In genomic region chr13:104506165-104506875, GRCm38 (mm10) we compare ENCODE assay signal across 27 mouse cellular contexts.
DNase-seq lines count a peak whose midpoint lies in the region; ATAC-seq and TF ChIP-seq lines count a peak whose summit lies in the region.
"Had no signal": no experiment of that assay in that cellular context is flagged by ENCODE, and none has a peak within 500 bp of the region (broad histone marks: within the 10 kb centered on the region; RNA-seq: fewer than 3 reads in every experiment).

No protein-coding gene starts in this region.

- TF ChIP-seq CTCF in lung, embryonic 14.5 days (IDR thresholded peaks at IDR 0.05; ENCODE audit: low read depth) = no peak
- TF ChIP-seq CTCF in lung, adult 2 months (IDR thresholded peaks at IDR 0.05; ENCODE audit: insufficient read depth, low read length) = no peak
- TF ChIP-seq CTCF in embryonic fibroblast, embryonic 13.5 days (IDR thresholded peaks at IDR 0.05; ENCODE audit: borderline replicate concordance, insufficient read depth, low read length) = no peak
- no peak for TF ChIP-seq CTCF in lung, postnatal 0 days (IDR thresholded peaks at IDR 0.05)

- no peak overlapping the region for H3K4me3 ChIP-seq in lung, embryonic 14.5 days (ENCODE audit: low read depth, low read length)
- H3K4me3 ChIP-seq in lung, adult 2 months (replicated peaks; ENCODE audit: extremely low read depth, low read depth, low read length) = no peak overlapping the region
- H3K4me3 ChIP-seq in embryonic fibroblast, embryonic 13.5 days (ENCODE audit: insufficient read depth, low read length) = no peak overlapping the region
- no peak overlapping the region for H3K4me3 ChIP-seq in lung, postnatal 0 days (ENCODE audit: low read depth, low read length)
- H3K4me3 ChIP-seq in stomach, embryonic 16.5 days (replicated peaks; ENCODE audit: low read length) = no peak overlapping the region
- H3K4me3 ChIP-seq: embryonic facial prominence, embryonic 12.5 days; heart, embryonic 12.5 days; liver, embryonic 12.5 days; midbrain, embryonic 12.5 days; neural tube, embryonic 13.5 days had no signal

- peak; percentile 55 for TF ChIP-seq EP300 in lung, postnatal 0 days (IDR thresholded peaks at IDR 0.05)

- no peak overlapping the region for H3K4me2 ChIP-seq in lung, embryonic 14.5 days
- H3K4me2 ChIP-seq in lung, postnatal 0 days (replicated peaks; ENCODE audit: low read depth, low read length) = no peak overlapping the region
- H3K4me2 ChIP-seq in stomach, embryonic 16.5 days (ENCODE audit: low read depth, low read length) = no peak overlapping the region
- H3K4me2 ChIP-seq: embryonic facial prominence, embryonic 12.5 days; heart, embryonic 12.5 days; hindbrain, embryonic 14.5 days; liver, embryonic 12.5 days; midbrain, embryonic 12.5 days; neural tube, embryonic 13.5 days had no signal

- TF ChIP-seq POLR2A in lung, adult 2 months (IDR thresholded peaks at IDR 0.05; ENCODE audit: borderline replicate concordance, extremely low read depth, low read depth, low read length) = no peak
- no peak for TF ChIP-seq POLR2A in embryonic fibroblast, embryonic 13.5 days (IDR thresholded peaks at IDR 0.05; ENCODE audit: low read depth, low read length)

- no peaks in the 10 kb centered on the region for H3K27me3 ChIP-seq in lung, embryonic 14.5 days (ENCODE audit: insufficient read depth, low read length)
- no peaks in the 10 kb centered on the region for H3K27me3 ChIP-seq in lung, postnatal 0 days (replicated peaks; ENCODE audit: insufficient read depth, low read length)
- no peaks in the 10 kb centered on the region for H3K27me3 ChIP-seq in stomach, embryonic 16.5 days (ENCODE audit: control insufficient read depth, insufficient read depth, low read length)
- H3K27me3 ChIP-seq: CH12.LX; embryonic facial prominence, embryonic 12.5 days; heart, embryonic 12.5 days; liver, embryonic 12.5 days; midbrain, embryonic 12.5 days; neural tube, embryonic 13.5 days had no signal

- H3K4me1 ChIP-seq in lung, embryonic 14.5 days (ENCODE audit: insufficient read depth) = no peaks in the 10 kb centered on the region
- H3K4me1 ChIP-seq in lung, adult 2 months (ENCODE audit: control insufficient read depth, insufficient read depth, low read length) = no peaks in the 10 kb centered on the region
- no peaks in the 10 kb centered on the region for H3K4me1 ChIP-seq in embryonic fibroblast, embryonic 13.5 days (ENCODE audit: control insufficient read depth, insufficient read depth, low read length)
- peaks cover 7% of the 10 kb centered on the region; the same call in 1 of the 2 replicates for H3K4me1 ChIP-seq in lung, postnatal 0 days (ENCODE audit: insufficient read depth, low read depth, low read length)
- no peaks in the 10 kb centered on the region for H3K4me1 ChIP-seq in stomach, embryonic 16.5 days (ENCODE audit: control insufficient read depth, insufficient read depth, low read length)
- H3K4me1 ChIP-seq: embryonic facial prominence, embryonic 12.5 days; liver, embryonic 12.5 days; neural tube, embryonic 13.5 days had no signal

- WGBS in lung, embryonic 14.5 days = 64% methylated on average over 6 of the region's 6 CpGs
- 68% methylated on average over 6 of the region's 6 CpGs for WGBS in lung, adult 2 months
- 52% methylated on average over 6 of the region's 6 CpGs for WGBS in lung, postnatal 0 days
- 64% methylated on average over 6 of the region's 6 CpGs for WGBS in stomach, embryonic 16.5 days

- no peaks in the 10 kb centered on the region for H3K36me3 ChIP-seq in lung, embryonic 14.5 days (ENCODE audit: insufficient read depth)
- no peaks in the 10 kb centered on the region for H3K36me3 ChIP-seq in lung, postnatal 0 days (ENCODE audit: insufficient read depth, low read length)
- H3K36me3 ChIP-seq in stomach, embryonic 16.5 days (ENCODE audit: control insufficient read depth, insufficient read depth, low read length) = no peaks in the 10 kb centered on the region
- H3K36me3 ChIP-seq: embryonic facial prominence, embryonic 12.5 days; heart, embryonic 12.5 days; liver, embryonic 12.5 days; midbrain, embryonic 12.5 days; neural tube, embryonic 13.5 days had no signal

- H3K27ac ChIP-seq in lung, embryonic 14.5 days (ENCODE audit: low read depth) = no peak overlapping the region
- peak overlapping the region; percentile 35 for H3K27ac ChIP-seq in embryonic fibroblast, embryonic 13.5 days (ENCODE audit: insufficient read depth, low read length)
- H3K27ac ChIP-seq in lung, postnatal 0 days (ENCODE audit: low read length) = no peak overlapping the region
- no peak overlapping the region; the same call in 1 of the 2 replicates for H3K27ac ChIP-seq in stomach, embryonic 16.5 days (ENCODE audit: low read length)
- H3K27ac ChIP-seq: embryonic facial prominence, embryonic 12.5 days; hindbrain, embryonic 14.5 days; kidney, postnatal 0 days; liver, embryonic 12.5 days; midbrain, embryonic 12.5 days; neural tube, embryonic 13.5 days had no signal

- H3K9me3 ChIP-seq in lung, embryonic 14.5 days (ENCODE audit: low read depth, low read length) = no peaks in the 10 kb centered on the region
- no peaks in the 10 kb centered on the region for H3K9me3 ChIP-seq in lung, postnatal 0 days (ENCODE audit: low read length)
- no peaks in the 10 kb centered on the region for H3K9me3 ChIP-seq in stomach, embryonic 16.5 days (replicated peaks; ENCODE audit: control insufficient read depth, low read length)
- H3K9me3 ChIP-seq: embryonic facial prominence, embryonic 12.5 days; heart, embryonic 12.5 days; liver, embryonic 12.5 days; midbrain, embryonic 12.5 days; neural tube, embryonic 13.5 days had no signal

- DNase-seq in lung, embryonic 14.5 days = peak; percentile 23
- no peak for DNase-seq in lung, adult 2 months
- DNase-seq in lung, postnatal 0 days (ENCODE audit: low spot score) = peak; percentile 76
- no peak for DNase-seq in right cerebral cortex, adult 2 months (ENCODE audit: low spot score in 2 of 2)
- no peak for DNase-seq in thymus, postnatal 10 days (ENCODE audit: low spot score in 2 of 2)
- DNase-seq: adrenal gland, postnatal 10 days; cerebellum, adult 11-12 months; cerebellum, adult 9-11 months; embryo, embryonic 11 days; gastrocnemius, postnatal 14 days; kidney, adult 8-10 months; kidney, postnatal 4 days; left cerebral cortex, postnatal 4 days; liver, postnatal 0 days; thymus, adult 2 months; thymus, postnatal 4 days had no signal

- no peak overlapping the region for H3K9ac ChIP-seq in lung, embryonic 14.5 days
- H3K9ac ChIP-seq in lung, postnatal 0 days (replicated peaks; ENCODE audit: low read depth) = no peak overlapping the region
- no peak overlapping the region for H3K9ac ChIP-seq in stomach, embryonic 16.5 days (ENCODE audit: low read length)
- H3K9ac ChIP-seq: embryonic facial prominence, embryonic 12.5 days; heart, embryonic 12.5 days; hindbrain, embryonic 14.5 days; liver, embryonic 12.5 days; liver, postnatal 0 days; midbrain, embryonic 12.5 days; neural tube, embryonic 13.5 days had no signal

- no peak for ATAC-seq in lung, embryonic 14.5 days (ENCODE audit: insufficient read depth)
- peak; percentile 92 for ATAC-seq in lung, postnatal 0 days
- ATAC-seq in stomach, embryonic 16.5 days (ENCODE audit: insufficient read depth, low FRiP score) = peak; percentile 92; the same call in 1 of the 2 replicates
- ATAC-seq: forebrain, embryonic 16.5 days; liver, embryonic 12.5 days; liver, postnatal 0 days had no signal

Comparison
In these comparisons a context has a peak if more than half of its experiments do, and no peak if none do; other contexts are left out.
1. DNase-seq: peak in lung, embryonic 14.5 days (single experiment) and lung, postnatal 0 days (single experiment); none in lung, adult 2 months (single experiment), right cerebral cortex, adult 2 months (0 of 2) and thymus, postnatal 10 days (0 of 2).